ENCODE assay signal across 15 mouse cellular contexts in the genomic region with DNA sequence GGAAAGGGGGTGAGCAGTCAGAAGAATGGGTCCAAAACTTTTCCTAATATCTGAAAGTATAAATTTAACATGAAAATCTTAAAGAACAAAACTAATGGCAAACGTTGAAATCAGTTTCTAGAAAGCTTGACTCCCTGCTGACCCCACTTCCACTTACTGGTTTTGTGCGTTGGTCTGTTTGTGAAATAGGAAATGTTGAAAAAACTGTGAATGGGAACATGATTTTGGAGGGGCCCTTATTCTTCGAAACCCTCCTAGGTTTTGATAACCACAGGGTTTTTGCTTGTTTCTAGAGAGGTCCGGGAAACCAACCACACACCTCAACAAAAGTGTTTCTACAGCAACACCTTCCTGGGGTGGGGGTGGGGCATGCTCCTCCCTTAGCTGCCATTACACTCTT.
"Had no signal": no experiment of that assay in that cellular context is flagged by ENCODE, and none has a peak within 500 bp of the region (broad histone marks: within the 10 kb centered on the region; RNA-seq: fewer than 3 reads in every experiment).

No protein-coding gene starts in this region.

- DNase-seq: gastrocnemius, adult 2 months; gastrocnemius, postnatal 10 days; gastrocnemius, postnatal 25 days; heart, adult 11 months; heart, adult 2 months; heart, postnatal 10 days; heart, postnatal 4 days; kidney, adult 18-20 months; kidney, adult 9 months; kidney, postnatal 14 days; kidney, postnatal 4 days; liver; liver, embryonic 13.5 days had no signal

- ATAC-seq: hindbrain, postnatal 0 days; intestine, embryonic 16.5 days had no signal
